Mouse (Mus musculus) gastrocnemius, adult 2 months (tissue): ENCODE measurements around the gene Nbas. TPM values are rescaled to one million over a fixed set of nuclear protein-coding genes. Genes with fewer than 3 reads are reported as not detected.

Experiments
- DNase-seq: peaks from one replicate; pipeline ENCODE4 v3.0.0; 2022
- H3K27ac ChIP-seq: fragments of 200-600 bp; 2 replicates; pipeline ENCODE4 v1.8.1; 2022; ENCODE audit warnings: mild to moderate bottlenecking
- H3K4me3 ChIP-seq: fragments of 200-600 bp; 2 replicates; pipeline ENCODE4 v1.8.1; 2022; ENCODE audit warnings: mild to moderate bottlenecking, moderate library complexity
- CTCF ChIP-seq: fragments of 200-600 bp; IDR thresholded peaks from 2 replicates; pipeline ENCODE4 v1.8.1; 2022; ENCODE audit warnings: antibody characterized with exemption, mild to moderate bottlenecking, moderate library complexity
- intact Hi-C: fragments of 180-260 bp; cut with DNase I; formaldehyde crosslinking; loops from one replicate; pipeline ENCODE4 v1.15.1; 2025
- total RNA-seq, 2 experiments: library from RNA; stranded (reverse); gene quantifications; 2 replicates each; pipeline ENCODE4 v1.2.3; 2021

Nbas gene
- total RNA-seq, 2 experiments from 2014 or later, result 20.3 to 25.1 TPM

GRCm38 (mm10) chr12:13499237-13499889 is 230.4 kb downstream of the Nbas start:
- intact Hi-C loops, result no loop called here
- TF ChIP-seq CTCF, result no peak
- DNase-seq, result no peak
- H3K4me3 ChIP-seq, result no peak overlapping the region
- H3K27ac ChIP-seq, result no peak overlapping the region

DNA sequence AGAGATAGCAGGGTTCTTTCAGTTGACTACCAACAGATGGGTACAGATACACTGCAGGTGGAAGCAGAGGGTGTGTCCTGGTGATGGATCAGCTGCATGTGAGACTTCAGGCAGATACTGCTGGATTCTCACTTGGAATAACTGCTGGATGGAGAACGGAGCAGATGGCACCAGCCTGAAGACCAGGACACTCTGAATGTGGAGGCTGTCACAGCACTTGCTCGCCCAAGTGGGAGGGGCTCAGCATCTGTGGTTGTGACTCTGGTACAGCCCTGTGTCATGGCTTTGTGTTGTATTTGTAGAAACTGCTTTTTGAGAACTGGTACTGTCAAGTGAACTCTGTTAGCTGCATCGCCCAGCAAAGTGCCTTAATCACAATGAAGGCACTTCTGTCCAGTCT is 231.3 kb downstream of the Nbas start:
- Histone ChIP-seq H3K27ac (no peak overlapping the region), H3K4me3 (no peak overlapping the region)
- no peak for DNase-seq
- intact Hi-C loops, result no loop called here
- TF ChIP-seq CTCF, result no peak

GRCm38 (mm10) chr12:13504771-13505444 is 236.0 kb downstream of the Nbas start:
- Histone ChIP-seq H3K4me3 (no peak overlapping the region), H3K27ac (no peak overlapping the region)
- no peak for DNase-seq
- no peak for TF ChIP-seq CTCF
- intact Hi-C loops, result no loop called here

GRCm38 (mm10) chr12:13518082-13518481 is 249.1 kb downstream of the Nbas start:
- no peak for DNase-seq
- intact Hi-C loops, result no loop called here
- no peak overlapping the region for H3K4me3 ChIP-seq
- TF ChIP-seq CTCF, result no peak
- no peak overlapping the region for H3K27ac ChIP-seq

DNA sequence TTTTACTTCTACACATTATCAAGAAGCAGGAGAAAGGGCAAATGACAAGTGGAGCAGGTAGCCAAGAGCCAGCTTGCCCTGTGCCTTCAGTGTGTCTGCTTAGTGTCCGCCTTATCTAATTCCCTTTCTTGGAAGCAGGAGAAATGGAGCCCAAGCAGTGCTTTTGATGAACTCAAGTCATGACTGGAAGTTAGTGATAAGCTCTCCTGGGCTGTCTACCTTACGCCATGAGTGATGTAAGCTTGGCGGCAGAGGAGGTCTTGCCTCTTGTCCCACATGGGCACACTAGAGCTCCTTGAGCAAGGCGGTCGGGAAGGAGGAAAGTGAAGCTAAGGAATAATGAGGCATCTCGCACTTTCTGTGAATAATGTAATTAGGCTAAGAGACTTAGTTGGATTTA is 250.5 kb downstream of the Nbas start:
- no peak for DNase-seq
- TF ChIP-seq CTCF, result no peak
- H3K4me3 ChIP-seq, result no peak overlapping the region
- no peak overlapping the region for H3K27ac ChIP-seq
- intact Hi-C loops, result no loop called here

GRCm38 (mm10) chr12:13532731-13533365 is 263.9 kb downstream of the Nbas start:
- intact Hi-C loops, result no loop called here

GRCm38 (mm10) chr12:13539171-13539570 is 270.2 kb downstream of the Nbas start:
- no peak for TF ChIP-seq CTCF
- no peak overlapping the region for H3K27ac ChIP-seq
- intact Hi-C loops, result no loop called here
- no peak overlapping the region for H3K4me3 ChIP-seq
- no peak for DNase-seq

More at GRCm38 (mm10) chr12:13532731-13533365, 263.9 kb downstream of the Nbas start:
- Histone ChIP-seq H3K4me3 (no peak overlapping the region), H3K27ac (no peak overlapping the region)
- peak; percentile 46 for TF ChIP-seq CTCF
- DNase-seq, result no peak

DNA sequence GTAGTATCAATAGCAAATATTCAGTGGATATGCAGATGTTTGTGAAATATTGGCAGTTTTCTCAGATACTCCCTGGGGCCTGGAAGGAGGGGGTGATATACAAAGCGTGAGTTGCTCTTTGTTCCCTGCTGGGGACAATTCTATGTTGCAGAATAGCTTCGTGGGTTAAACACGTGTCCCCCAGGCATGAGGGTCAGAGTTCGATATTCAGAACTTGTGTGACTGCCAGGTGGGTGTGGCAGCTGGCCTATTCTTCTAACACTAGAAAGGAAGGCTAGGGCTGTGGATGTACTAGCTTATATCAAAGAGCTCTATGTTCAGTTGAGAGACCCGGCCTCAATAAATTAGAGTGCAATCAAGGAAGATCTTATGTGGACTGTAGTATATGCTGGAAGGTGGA is 274.9 kb downstream of the Nbas start:
- no peak overlapping the region for H3K27ac ChIP-seq
- intact Hi-C loops, result no loop called here
- TF ChIP-seq CTCF, result no peak
- DNase-seq, result no peak
- H3K4me3 ChIP-seq, result no peak overlapping the region

DNA sequence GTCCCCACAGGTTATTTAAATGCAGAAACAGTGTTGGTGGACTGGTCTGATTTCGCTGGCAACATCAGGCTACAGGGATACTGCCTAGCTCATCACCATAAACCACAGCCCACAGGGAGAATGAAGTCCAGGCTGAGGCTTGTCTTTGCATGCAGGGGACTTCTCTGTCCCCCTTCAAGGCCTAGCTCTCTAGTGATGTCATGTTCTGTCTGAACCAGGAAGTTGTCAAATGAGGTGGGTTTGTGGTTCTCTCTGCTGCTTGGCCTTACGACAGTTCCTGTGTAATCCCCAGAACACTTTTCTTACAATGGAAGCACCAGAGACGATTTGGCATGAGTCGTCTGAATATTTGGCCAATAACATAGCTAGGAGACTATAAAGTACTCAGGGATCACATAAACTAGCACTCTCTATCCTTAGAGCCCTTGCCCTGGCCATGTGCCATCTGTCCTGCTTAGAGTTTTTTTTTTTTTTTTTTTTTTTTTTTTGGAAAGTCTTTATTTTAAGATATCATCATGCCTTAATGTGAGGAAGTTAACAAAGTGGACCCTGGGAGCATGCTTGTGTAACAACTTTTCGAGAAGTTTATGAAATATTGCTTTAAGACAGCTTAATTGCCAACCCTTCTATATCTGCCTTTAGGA is 294.8 kb downstream of the Nbas start:
- no peak overlapping the region for H3K27ac ChIP-seq
- no peak overlapping the region for H3K4me3 ChIP-seq
- intact Hi-C loops, result no loop called here
- TF ChIP-seq CTCF, result no peak
- DNase-seq, result no peak

DNA sequence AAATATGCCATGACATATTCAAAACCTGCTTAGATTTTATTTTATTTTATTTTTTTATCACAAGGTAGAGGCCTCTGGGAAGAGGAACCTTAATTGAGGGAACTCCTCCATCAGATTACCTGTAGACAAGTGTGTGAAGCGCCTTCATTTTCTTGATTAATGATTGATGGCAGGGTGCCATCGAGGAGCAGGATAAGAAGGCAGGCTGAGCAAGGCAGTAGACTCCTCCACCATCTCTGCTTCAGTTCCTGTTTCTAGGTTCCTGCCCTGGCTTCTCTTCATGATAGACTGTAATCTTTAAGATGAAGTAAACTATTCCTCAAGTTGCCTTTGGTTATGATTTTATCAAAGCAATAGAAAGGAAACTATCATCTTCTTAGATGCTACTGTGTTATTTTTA is 295.4 kb downstream of the Nbas start:
- TF ChIP-seq CTCF, result no peak
- intact Hi-C loops, result no loop called here
- H3K4me3 ChIP-seq, result no peak overlapping the region
- no peak for DNase-seq
- no peak overlapping the region for H3K27ac ChIP-seq

GRCm38 (mm10) chr12:13566421-13566820 is 297.5 kb downstream of the Nbas start:
- peak; percentile 29 for DNase-seq
- no peak for TF ChIP-seq CTCF
- Histone ChIP-seq H3K4me3 (no peak overlapping the region), H3K27ac (no peak overlapping the region)
- intact Hi-C loops, result no loop called here

GRCm38 (mm10) chr12:13575158-13575557 is 306.2 kb downstream of the Nbas start:
- intact Hi-C loops, result no loop called here
- no peak for TF ChIP-seq CTCF
- DNase-seq, result no peak
- no peak overlapping the region for H3K4me3 ChIP-seq
- no peak overlapping the region for H3K27ac ChIP-seq
